Mouse (Mus musculus) midbrain, embryonic 10.5 days (tissue): ENCODE measurements around the gene Pdgfb. TPM values are rescaled to one million over a fixed set of nuclear protein-coding genes. Genes with fewer than 3 reads are reported as not detected.

Experiments used
- DNase-seq: peaks from one replicate; pipeline ENCODE4 v3.0.0-alpha.2; 2017; ENCODE audit warnings: low spot score
- H3K27ac ChIP-seq: fragments of 300-500 bp; sonication (generic); replicated peaks from 2 replicates; pipeline ENCODE4 v1.5.1; 2016; ENCODE audit warnings: mild to moderate bottlenecking
- H3K27me3 ChIP-seq: fragments of 300-500 bp; sonication (generic); 2 replicates; pipeline ENCODE4 v1.6.1; 2016; ENCODE audit warnings: low read depth, mild to moderate bottlenecking; ENCODE audit not compliant: poor library complexity, severe bottlenecking
- H3K36me3 ChIP-seq: fragments of 300-500 bp; sonication (generic); 2 replicates; pipeline ENCODE4 v1.6.1; 2016; ENCODE audit warnings: mild to moderate bottlenecking, moderate library complexity
- H3K4me1 ChIP-seq: fragments of 300-500 bp; sonication (generic); 2 replicates; pipeline ENCODE4 v1.6.1; 2016
- H3K4me3 ChIP-seq: fragments of 300-500 bp; sonication (generic); 2 replicates; pipeline ENCODE4 v1.5.1; 2016; ENCODE audit warnings: mild to moderate bottlenecking, moderate library complexity
- H3K9me3 ChIP-seq: fragments of 300-500 bp; sonication (generic); replicated peaks from 2 replicates; pipeline ENCODE4 v1.6.1; 2016; ENCODE audit warnings: mild to moderate bottlenecking
- WGBS: fragments of 180-500 bp; shearing (Covaris S2); methylation state at CpG from one replicate; pipeline ENCODE4 v1.1.7; 2016; 5-methylcytosine and 5-hydroxymethylcytosine counted together
- polyA plus RNA-seq: library from polyadenylated mRNA; unstranded; fragments of >200 nt; fragmentation: Nextera tagmentation; extraction: Ambion mirVana; gene quantifications from 2 replicates; pipeline ENCODE4 v1.2.1, GENCODE M21; 2016

Pdgfb gene
- polyA plus RNA-seq, 1 experiment from 2014 or later, result 1.7 TPM

GRCm38 (mm10) chr15:79964376-79964775, 50.4 kb downstream of the Pdgfb start:
- H3K27ac ChIP-seq, result no peak overlapping the region
- DNase-seq, result no peak
- 91% methylated on average over 7 of the region's 7 CpGs for WGBS
- no peaks in the 10 kb centered on the region for H3K36me3 ChIP-seq
- H3K4me3 ChIP-seq, result no peak overlapping the region
- H3K27me3 ChIP-seq, result no peaks in the 10 kb centered on the region
- H3K9me3 ChIP-seq, result no peaks in the 10 kb centered on the region
- peaks cover 20% of the 10 kb centered on the region for H3K4me1 ChIP-seq

- no peak overlapping the region for H3K4me3 ChIP-seq
- H3K9me3 ChIP-seq, result no peaks in the 10 kb centered on the region
- no peak overlapping the region for H3K27ac ChIP-seq
- no peaks in the 10 kb centered on the region for H3K27me3 ChIP-seq
- no peaks in the 10 kb centered on the region for H3K36me3 ChIP-seq
- DNase-seq, result no peak
- WGBS, result 75% methylated on average over 18 of the region's 18 CpGs
- peaks cover 25% of the 10 kb centered on the region for H3K4me1 ChIP-seq
Observed at GRCm38 (mm10) chr15:79962661-79963060, 52.1 kb downstream of the Pdgfb start.

GRCm38 (mm10) chr15:79961366-79961921, 53.3 kb downstream of the Pdgfb start:
- no peak overlapping the region for H3K4me3 ChIP-seq
- no peaks in the 10 kb centered on the region for H3K36me3 ChIP-seq
- H3K27me3 ChIP-seq, result no peaks in the 10 kb centered on the region
- DNase-seq, result peak; percentile 28
- peak overlapping the region; percentile 1; the same call in 1 of the 2 replicates for H3K27ac ChIP-seq
- 72% methylated on average over 9 of the region's 9 CpGs for WGBS
- H3K9me3 ChIP-seq, result no peaks in the 10 kb centered on the region
- H3K4me1 ChIP-seq, result peaks cover 25% of the 10 kb centered on the region

GRCm38 (mm10) chr15:79958418-79958817, 56.4 kb downstream of the Pdgfb start:
- 65% methylated on average over 3 of the region's 3 CpGs for WGBS
- H3K27ac ChIP-seq, result no peak overlapping the region; the same call in 1 of the 2 replicates

GRCm38 (mm10) chr15:79956559-79956958, 58.2 kb downstream of the Pdgfb start:
- no peak overlapping the region for H3K27ac ChIP-seq
- peaks cover 16% of the 10 kb centered on the region; the same call in 1 of the 2 replicates for H3K27me3 ChIP-seq
- H3K36me3 ChIP-seq, result no peaks in the 10 kb centered on the region
- peaks cover 29% of the 10 kb centered on the region for H3K4me1 ChIP-seq
- H3K9me3 ChIP-seq, result no peaks in the 10 kb centered on the region
- DNase-seq, result no peak
- H3K4me3 ChIP-seq, result no peak overlapping the region
- whole genome bisulfite sequencing, result 87% methylated on average over 8 of the region's 8 CpGs

More at GRCm38 (mm10) chr15:79958418-79958817, 56.4 kb downstream of the Pdgfb start:
- no peaks in the 10 kb centered on the region for H3K36me3 ChIP-seq
- no peaks in the 10 kb centered on the region for H3K9me3 ChIP-seq
- H3K27me3 ChIP-seq, result no peaks in the 10 kb centered on the region
- H3K4me3 ChIP-seq, result no peak overlapping the region
- no peak for DNase-seq
- H3K4me1 ChIP-seq, result peaks cover 25% of the 10 kb centered on the region

GRCm38 (mm10) chr15:79953470-79953869, 61.3 kb downstream of the Pdgfb start:
- Histone ChIP-seq H3K4me1 (peaks cover 40% of the 10 kb centered on the region), H3K27ac (0 out of 2 replicates have a peak overlapping the region, but pooled peaks have one; percentile 13)
- WGBS, result 70% methylated on average over 7 of the region's 7 CpGs

GRCm38 (mm10) chr15:79952504-79953231, 62.1 kb downstream of the Pdgfb start:
- DNase-seq, result no peak
- Histone ChIP-seq H3K27me3 (peaks cover 22% of the 10 kb centered on the region; the same call in 1 of the 2 replicates), H3K9me3 (no peaks in the 10 kb centered on the region), H3K4me1 (peaks cover 40% of the 10 kb centered on the region), H3K36me3 (no peaks in the 10 kb centered on the region), H3K4me3 (no peak overlapping the region), H3K27ac (no peak overlapping the region)
- 58% methylated on average over 11 of the region's 11 CpGs for WGBS

More at GRCm38 (mm10) chr15:79953470-79953869, 61.3 kb downstream of the Pdgfb start:
- DNase-seq, result no peak
- H3K4me3 ChIP-seq, result no peak overlapping the region
- peaks cover 22% of the 10 kb centered on the region; the same call in 1 of the 2 replicates for H3K27me3 ChIP-seq
- no peaks in the 10 kb centered on the region for H3K36me3 ChIP-seq
- H3K9me3 ChIP-seq, result no peaks in the 10 kb centered on the region

GRCm38 (mm10) chr15:79951730-79952503, 62.9 kb downstream of the Pdgfb start:
- Histone ChIP-seq H3K4me1 (peaks cover 40% of the 10 kb centered on the region), H3K36me3 (no peaks in the 10 kb centered on the region), H3K27me3 (peaks cover 22% of the 10 kb centered on the region; the same call in 1 of the 2 replicates), H3K9me3 (no peaks in the 10 kb centered on the region), H3K4me3 (no peak overlapping the region), H3K27ac (0 out of 2 replicates have a peak overlapping the region, but pooled peaks have one; percentile 78)
- WGBS, result 63% methylated on average over 14 of the region's 14 CpGs
- no peak for DNase-seq

- Histone ChIP-seq H3K4me3 (no peak overlapping the region), H3K27ac (peak overlapping the region; percentile 78; the same call in 1 of the 2 replicates), H3K9me3 (no peaks in the 10 kb centered on the region), H3K27me3 (peaks cover 22% of the 10 kb centered on the region; the same call in 1 of the 2 replicates), H3K4me1 (peaks cover 42% of the 10 kb centered on the region), H3K36me3 (no peaks in the 10 kb centered on the region)
- WGBS, result 76% methylated on average over 6 of the region's 6 CpGs
- no peak for DNase-seq
Observed at GRCm38 (mm10) chr15:79951226-79951625, 63.6 kb downstream of the Pdgfb start.

GRCm38 (mm10) chr15:79950250-79951025, 64.3 kb downstream of the Pdgfb start:
- Histone ChIP-seq H3K9me3 (no peaks in the 10 kb centered on the region), H3K27ac (peak overlapping the region; percentile 78), H3K27me3 (peaks cover 22% of the 10 kb centered on the region; the same call in 1 of the 2 replicates), H3K4me3 (peak overlapping the region; percentile 50), H3K4me1 (peaks cover 43% of the 10 kb centered on the region), H3K36me3 (no peaks in the 10 kb centered on the region)
- DNase-seq, result peak; percentile 79
- WGBS, result 4% methylated on average over 24 of the region's 24 CpGs

GRCm38 (mm10) chr15:79947681-79948080, 67.1 kb downstream of the Pdgfb start:
- no peak overlapping the region for H3K4me3 ChIP-seq
- DNase-seq, result no peak
- no peaks in the 10 kb centered on the region for H3K36me3 ChIP-seq
- 76% methylated on average over 6 of the region's 6 CpGs for WGBS
- H3K9me3 ChIP-seq, result no peaks in the 10 kb centered on the region
- no peak overlapping the region for H3K27ac ChIP-seq
- H3K4me1 ChIP-seq, result peaks cover 44% of the 10 kb centered on the region
- H3K27me3 ChIP-seq, result peaks cover 17% of the 10 kb centered on the region; the same call in 1 of the 2 replicates

- 54% methylated on average over 9 of the region's 9 CpGs for WGBS
- Histone ChIP-seq H3K9me3 (no peaks in the 10 kb centered on the region), H3K4me3 (no peak overlapping the region), H3K36me3 (no peaks in the 10 kb centered on the region), H3K4me1 (peaks cover 35% of the 10 kb centered on the region), H3K27ac (no peak overlapping the region), H3K27me3 (peaks cover 8% of the 10 kb centered on the region; the same call in 1 of the 2 replicates)
- DNase-seq, result no peak
Observed at GRCm38 (mm10) chr15:79946790-79947189, 68.0 kb downstream of the Pdgfb start.
